Mouse (Mus musculus): ENCODE results near the gene Gpsm3. TPM values are rescaled to one million over a fixed set of nuclear protein-coding genes. Genes with fewer than 3 reads are reported as not detected.
A peak's percentile ranks its signal among the peaks of the same experiment; 100 is the strongest.

Gpsm3 gene
- polyA plus RNA-seq, 1 experiment = 3.1 TPM

- Histone ChIP-seq H3K79me2 (ENCODE audit: control insufficient read depth, insufficient read depth) (peaks cover 21% of the 10 kb centered on the region), H3K4me2 (ENCODE audit: low read depth) (no peak overlapping the region), H3K27me3 (ENCODE audit: control insufficient read depth, insufficient read depth, insufficient read length) (no peaks in the 10 kb centered on the region), H3K4me3 (no peak overlapping the region), H3ac (ENCODE audit: control insufficient read depth, insufficient read length) (no peak overlapping the region), H3K36me3 (ENCODE audit: control insufficient read depth, insufficient read depth) (no peaks in the 10 kb centered on the region)
- TF ChIP-seq CEBPB (IDR thresholded peaks at IDR 0.05; ENCODE audit: insufficient read depth, poor library complexity, severe bottlenecking) (no peak), POLR2A (IDR thresholded peaks at IDR 0.05; ENCODE audit: insufficient read length, low read depth) (no peak), USF1 (IDR thresholded peaks at IDR 0.05; ENCODE audit: low read depth) (no peak), TCF12 (IDR thresholded peaks at IDR 0.05; ENCODE audit: insufficient read depth, poor library complexity, severe bottlenecking) (no peak), MYOD1 (IDR thresholded peaks at IDR 0.05; ENCODE audit: control insufficient read depth in 1 of 3, insufficient read length in 2 of 3, low read depth in 2 of 3) (no peak), SRF (IDR thresholded peaks at IDR 0.05; ENCODE audit: control insufficient read depth, insufficient read length, low read depth) (no peak), REST (IDR thresholded peaks at IDR 0.05; ENCODE audit: insufficient read depth, insufficient read length) (no peak), E2F4 (IDR thresholded peaks at IDR 0.05; ENCODE audit: insufficient read depth) (no peak), TCF3 (IDR thresholded peaks at IDR 0.05; ENCODE audit: insufficient read length, low read depth) (no peak), POLR2AphosphoS2 (IDR thresholded peaks at IDR 0.05; ENCODE audit: insufficient read length, low read depth) (no peak), MYOG (IDR thresholded peaks at IDR 0.05; ENCODE audit: control insufficient read depth in 1 of 3, insufficient read depth in 1 of 3, insufficient read length in 2 of 3, low read depth in 2 of 3) (no peak), MAX (IDR thresholded peaks at IDR 0.05; ENCODE audit: low read depth) (no peak)
Observed at GRCm38 (mm10) chr17:34601796-34602195, 12.2 kb downstream of the Gpsm3 start.

GRCm38 (mm10) chr17:34603375-34604060, 13.9 kb downstream of the Gpsm3 start, which contains the start of gene Rnf5:
Gene Rnf5, minus strand, starts transcription at chr17:34603690.
- H3K4me3 ChIP-seq = peak within 1 kb of the TSS; percentile 90
- H3K27me3 ChIP-seq (ENCODE audit: control insufficient read depth, insufficient read depth, insufficient read length) = no peaks in the 10 kb centered on the region
- peak within 1 kb of the TSS; percentile 47 for H3ac ChIP-seq (ENCODE audit: control insufficient read depth, insufficient read length)
- peak; percentile 67 for TF ChIP-seq POLR2A (IDR thresholded peaks at IDR 0.05; ENCODE audit: insufficient read length, low read depth)
- no peak for TF ChIP-seq TCF12 (IDR thresholded peaks at IDR 0.05; ENCODE audit: insufficient read depth, poor library complexity, severe bottlenecking)
- TF ChIP-seq MYOG (IDR thresholded peaks at IDR 0.05; ENCODE audit: control insufficient read depth in 1 of 3, insufficient read depth in 1 of 3, insufficient read length in 2 of 3, low read depth in 2 of 3) = no peak
- no peak for TF ChIP-seq MAX (IDR thresholded peaks at IDR 0.05; ENCODE audit: low read depth)
- TF ChIP-seq CEBPB (IDR thresholded peaks at IDR 0.05; ENCODE audit: insufficient read depth, poor library complexity, severe bottlenecking) = no peak
- no peak for TF ChIP-seq POLR2AphosphoS2 (IDR thresholded peaks at IDR 0.05; ENCODE audit: insufficient read length, low read depth)
- no peak for TF ChIP-seq REST (IDR thresholded peaks at IDR 0.05; ENCODE audit: insufficient read depth, insufficient read length)
- no peak for TF ChIP-seq USF1 (IDR thresholded peaks at IDR 0.05; ENCODE audit: low read depth)
- TF ChIP-seq E2F4 (IDR thresholded peaks at IDR 0.05; ENCODE audit: insufficient read depth) = peak; percentile 83
- no peak for TF ChIP-seq MYOD1 (IDR thresholded peaks at IDR 0.05; ENCODE audit: control insufficient read depth in 1 of 3, insufficient read length in 2 of 3, low read depth in 2 of 3)
- TF ChIP-seq TCF3 (IDR thresholded peaks at IDR 0.05; ENCODE audit: insufficient read length, low read depth) = no peak
- no peak for TF ChIP-seq SRF (IDR thresholded peaks at IDR 0.05; ENCODE audit: control insufficient read depth, insufficient read length, low read depth)
- H3K79me2 ChIP-seq (ENCODE audit: control insufficient read depth, insufficient read depth) = peaks cover 37% of the 10 kb centered on the region
- no peaks in the 10 kb centered on the region for H3K36me3 ChIP-seq (ENCODE audit: control insufficient read depth, insufficient read depth)
- peak within 1 kb of the TSS; percentile 99 for H3K4me2 ChIP-seq (ENCODE audit: low read depth)

- H3K36me3 ChIP-seq (ENCODE audit: control insufficient read depth, insufficient read depth) = no peaks in the 10 kb centered on the region
- H3K4me2 ChIP-seq (ENCODE audit: low read depth) = peak within 1 kb of the TSS; percentile 99
- no peaks in the 10 kb centered on the region for H3K27me3 ChIP-seq (ENCODE audit: control insufficient read depth, insufficient read depth, insufficient read length)
- H3K79me2 ChIP-seq (ENCODE audit: control insufficient read depth, insufficient read depth) = peaks cover 41% of the 10 kb centered on the region
- H3K4me3 ChIP-seq = peak within 1 kb of the TSS; percentile 90
- H3ac ChIP-seq (ENCODE audit: control insufficient read depth, insufficient read length) = peak within 1 kb of the TSS; percentile 47
- no peak for TF ChIP-seq MYOD1 (IDR thresholded peaks at IDR 0.05; ENCODE audit: control insufficient read depth in 1 of 3, insufficient read length in 2 of 3, low read depth in 2 of 3)
- peak; percentile 95 for TF ChIP-seq POLR2AphosphoS2 (IDR thresholded peaks at IDR 0.05; ENCODE audit: insufficient read length, low read depth)
- no peak for TF ChIP-seq CEBPB (IDR thresholded peaks at IDR 0.05; ENCODE audit: insufficient read depth, poor library complexity, severe bottlenecking)
- TF ChIP-seq MYOG (IDR thresholded peaks at IDR 0.05; ENCODE audit: control insufficient read depth in 1 of 3, insufficient read depth in 1 of 3, insufficient read length in 2 of 3, low read depth in 2 of 3) = no peak
- TF ChIP-seq MAX (IDR thresholded peaks at IDR 0.05; ENCODE audit: low read depth) = no peak
- TF ChIP-seq TCF12 (IDR thresholded peaks at IDR 0.05; ENCODE audit: insufficient read depth, poor library complexity, severe bottlenecking) = no peak
- peak; percentile 92 for TF ChIP-seq SRF (IDR thresholded peaks at IDR 0.05; ENCODE audit: control insufficient read depth, insufficient read length, low read depth)
- peak; percentile 97 for TF ChIP-seq POLR2A (IDR thresholded peaks at IDR 0.05; ENCODE audit: insufficient read length, low read depth)
- TF ChIP-seq TCF3 (IDR thresholded peaks at IDR 0.05; ENCODE audit: insufficient read length, low read depth) = no peak
- no peak for TF ChIP-seq USF1 (IDR thresholded peaks at IDR 0.05; ENCODE audit: low read depth)
- TF ChIP-seq E2F4 (IDR thresholded peaks at IDR 0.05; ENCODE audit: insufficient read depth) = peak; percentile 28
- TF ChIP-seq REST (IDR thresholded peaks at IDR 0.05; ENCODE audit: insufficient read depth, insufficient read length) = no peak
Observed at GRCm38 (mm10) chr17:34604061-34604508, 14.5 kb downstream of the Gpsm3 start, which contains the start of gene Agpat1. Gene Agpat1, plus strand, starts transcription at chr17:34604262.

- H3K27me3 ChIP-seq (ENCODE audit: control insufficient read depth, insufficient read depth, insufficient read length) = no peaks in the 10 kb centered on the region
- H3K4me2 ChIP-seq (ENCODE audit: low read depth) = peak overlapping the region; percentile 99
- TF ChIP-seq TCF12 (IDR thresholded peaks at IDR 0.05; ENCODE audit: insufficient read depth, poor library complexity, severe bottlenecking) (no peak), E2F4 (IDR thresholded peaks at IDR 0.05; ENCODE audit: insufficient read depth) (no peak), TCF3 (IDR thresholded peaks at IDR 0.05; ENCODE audit: insufficient read length, low read depth) (no peak), POLR2AphosphoS2 (IDR thresholded peaks at IDR 0.05; ENCODE audit: insufficient read length, low read depth) (no peak)
- H3ac ChIP-seq (ENCODE audit: control insufficient read depth, insufficient read length) = peak overlapping the region; percentile 47
- peak overlapping the region; percentile 90 for H3K4me3 ChIP-seq
- peaks cover 42% of the 10 kb centered on the region for H3K79me2 ChIP-seq (ENCODE audit: control insufficient read depth, insufficient read depth)
- no peaks in the 10 kb centered on the region for H3K36me3 ChIP-seq (ENCODE audit: control insufficient read depth, insufficient read depth)
Observed at GRCm38 (mm10) chr17:34604511-34605237, 15.1 kb downstream of the Gpsm3 start.

All from myocyte (in vitro differentiated cells).